Mouse (Mus musculus): ENCODE measurements at regions not wholly inside any gene's neighbourhood (a gene's known extent, or its start where the extent isn't known, plus 50 kb on each side); places are given as distances from the start of the nearest gene placed in this dataset.

GRCm38 (mm10) chr7:37851471-37851870, 78.0 kb upstream of the Zfp536 start:
- TF ChIP-seq POLR2A (IDR thresholded peaks at IDR 0.05; ENCODE audit: control insufficient read depth, extremely low read depth, insufficient read depth, low read length, poor library complexity) (no peak), CTCF (IDR thresholded peaks at IDR 0.05; ENCODE audit: borderline replicate concordance, control insufficient read depth, extremely low read depth, insufficient read depth, low read length, poor library complexity) (no peak)
